Mouse (Mus musculus): ENCODE results near the gene Med19. TPM values are rescaled to one million over a fixed set of nuclear protein-coding genes. Genes with fewer than 3 reads are reported as not detected.

Gene Med19
- polyA plus RNA-seq, 1 experiment from 2014 or later = 34.0 TPM

- H3K36me3 ChIP-seq = peaks cover 4% of the 10 kb centered on the region; the same call in 1 of the 2 replicates
- 69% methylated on average over 5 of the region's 5 CpGs for WGBS
- H3K9me3 ChIP-seq (replicated peaks) = no peaks in the 10 kb centered on the region
- no peak overlapping the region for H3K4me2 ChIP-seq (replicated peaks)
- no peak for ATAC-seq (ENCODE audit: insufficient number of reproducible peaks, low FRiP score, low TSS enrichment, low read depth)
- H3K9ac ChIP-seq = no peak overlapping the region
- peak overlapping the region; percentile 68; the same call in 1 of the 2 replicates for H3K27ac ChIP-seq (replicated peaks)
- H3K4me3 ChIP-seq (replicated peaks) = no peak overlapping the region
- no peaks in the 10 kb centered on the region for H3K27me3 ChIP-seq
- peaks cover 10% of the 10 kb centered on the region; the same call in 1 of the 2 replicates for H3K4me1 ChIP-seq
These were observed 26.1 kb downstream of the Med19 start for GRCm38 (mm10) chr2:84704329-84704728.

- no peak for ATAC-seq (ENCODE audit: insufficient number of reproducible peaks, low FRiP score, low TSS enrichment, low read depth)
- WGBS = 50% methylated on average over 1 of the region's 1 CpGs
- no peak overlapping the region for H3K4me3 ChIP-seq (replicated peaks)
- 0 out of 2 replicates have a peak overlapping the region, but pooled peaks have one; percentile 12 for H3K4me2 ChIP-seq (replicated peaks)
- peak overlapping the region; percentile 77; the same call in 1 of the 2 replicates for H3K27ac ChIP-seq (replicated peaks)
- H3K9me3 ChIP-seq (replicated peaks) = no peaks in the 10 kb centered on the region
- no peaks in the 10 kb centered on the region for H3K27me3 ChIP-seq
- no peak overlapping the region for H3K9ac ChIP-seq
- H3K36me3 ChIP-seq = peaks cover 10% of the 10 kb centered on the region
- H3K4me1 ChIP-seq = peaks cover 10% of the 10 kb centered on the region; the same call in 1 of the 2 replicates
These were observed 27.1 kb downstream of the Med19 start for GRCm38 (mm10) chr2:84705295-84705694.

- no peak for ATAC-seq (ENCODE audit: insufficient number of reproducible peaks, low FRiP score, low TSS enrichment, low read depth)
- Histone ChIP-seq H3K4me3 (replicated peaks) (no peak overlapping the region), H3K4me1 (peaks cover 10% of the 10 kb centered on the region; the same call in 1 of the 2 replicates), H3K4me2 (replicated peaks) (no peak overlapping the region), H3K27me3 (no peaks in the 10 kb centered on the region), H3K27ac (replicated peaks) (no peak overlapping the region), H3K9ac (no peak overlapping the region), H3K36me3 (peaks cover 15% of the 10 kb centered on the region), H3K9me3 (replicated peaks) (no peaks in the 10 kb centered on the region)
- WGBS = 43% methylated on average over 1 of the region's 1 CpGs
These were observed 29.3 kb downstream of the Med19 start for GRCm38 (mm10) chr2:84707523-84707922.

GRCm38 (mm10) chr2:84711898-84712297 is 33.7 kb downstream of the Med19 start:
- no peaks in the 10 kb centered on the region for H3K27me3 ChIP-seq
- no peak overlapping the region for H3K4me3 ChIP-seq (replicated peaks)
- no peak overlapping the region for H3K9ac ChIP-seq
- H3K9me3 ChIP-seq (replicated peaks) = no peaks in the 10 kb centered on the region
- WGBS = 79% methylated on average over 2 of the region's 2 CpGs
- no peak overlapping the region for H3K27ac ChIP-seq (replicated peaks)
- H3K36me3 ChIP-seq = peaks cover 15% of the 10 kb centered on the region
- ATAC-seq (ENCODE audit: insufficient number of reproducible peaks, low FRiP score, low TSS enrichment, low read depth) = no peak
- H3K4me1 ChIP-seq = peaks cover 18% of the 10 kb centered on the region; the same call in 1 of the 2 replicates
- H3K4me2 ChIP-seq (replicated peaks) = no peak overlapping the region

- peak overlapping the region; percentile 98 for H3K27ac ChIP-seq (replicated peaks)
- H3K9ac ChIP-seq = peak overlapping the region; percentile 90
- ATAC-seq (ENCODE audit: insufficient number of reproducible peaks, low FRiP score, low TSS enrichment, low read depth) = no peak
- H3K4me3 ChIP-seq (replicated peaks) = peak overlapping the region; percentile 98
- peak overlapping the region; percentile 74 for H3K4me2 ChIP-seq (replicated peaks)
- H3K36me3 ChIP-seq = peaks cover 12% of the 10 kb centered on the region
- H3K9me3 ChIP-seq (replicated peaks) = no peaks in the 10 kb centered on the region
- under 1% methylated on average over 26 of the region's 26 CpGs for WGBS
- peaks cover 11% of the 10 kb centered on the region; the same call in 1 of the 2 replicates for H3K4me1 ChIP-seq
- H3K27me3 ChIP-seq = no peaks in the 10 kb centered on the region
These were observed 36.2 kb downstream of the Med19 start for GRCm38 (mm10) chr2:84714422-84714810.

- no peaks in the 10 kb centered on the region for H3K27me3 ChIP-seq
- peaks cover 8% of the 10 kb centered on the region for H3K36me3 ChIP-seq
- H3K4me2 ChIP-seq (replicated peaks) = peak within 1 kb of the TSS; percentile 74
- peak; percentile 95 for ATAC-seq (ENCODE audit: insufficient number of reproducible peaks, low FRiP score, low TSS enrichment, low read depth)
- peak within 1 kb of the TSS; percentile 98 for H3K4me3 ChIP-seq (replicated peaks)
- peaks cover 11% of the 10 kb centered on the region; the same call in 1 of the 2 replicates for H3K4me1 ChIP-seq
- no peaks in the 10 kb centered on the region for H3K9me3 ChIP-seq (replicated peaks)
- peak within 1 kb of the TSS; percentile 90 for H3K9ac ChIP-seq
- H3K27ac ChIP-seq (replicated peaks) = peak within 1 kb of the TSS; percentile 98
- under 1% methylated on average over 107 of the region's 107 CpGs for WGBS
These were observed 36.8 kb downstream of the Med19 start, which contains the start of gene Zdhhc5 for GRCm38 (mm10) chr2:84714811-84715561. TSS of gene Zdhhc5 (minus strand) at chr2:84715180.

- WGBS = under 1% methylated on average over 33 of the region's 33 CpGs
- Histone ChIP-seq H3K36me3 (peaks cover under 1% of the 10 kb centered on the region), H3K27me3 (no peaks in the 10 kb centered on the region), H3K4me3 (replicated peaks) (peak overlapping the region; percentile 98), H3K4me1 (peaks cover 11% of the 10 kb centered on the region; the same call in 1 of the 2 replicates), H3K9me3 (replicated peaks) (no peaks in the 10 kb centered on the region), H3K9ac (peak overlapping the region; percentile 63), H3K27ac (replicated peaks) (peak overlapping the region; percentile 98), H3K4me2 (replicated peaks) (peak overlapping the region; percentile 74)
- peak; percentile 96 for ATAC-seq (ENCODE audit: insufficient number of reproducible peaks, low FRiP score, low TSS enrichment, low read depth)
These were observed 37.6 kb downstream of the Med19 start for GRCm38 (mm10) chr2:84715562-84716361.

GRCm38 (mm10) chr2:84716423-84717355 is 38.5 kb downstream of the Med19 start:
- peak overlapping the region; percentile 74 for H3K4me2 ChIP-seq (replicated peaks)
- H3K4me3 ChIP-seq (replicated peaks) = peak overlapping the region; percentile 98
- no peaks in the 10 kb centered on the region for H3K27me3 ChIP-seq
- H3K4me1 ChIP-seq = peaks cover 11% of the 10 kb centered on the region; the same call in 1 of the 2 replicates
- H3K9me3 ChIP-seq (replicated peaks) = no peaks in the 10 kb centered on the region
- WGBS = 25% methylated on average over 9 of the region's 9 CpGs
- H3K9ac ChIP-seq = peak overlapping the region; percentile 63; the same call in 1 of the 2 replicates
- H3K27ac ChIP-seq (replicated peaks) = peak overlapping the region; percentile 98
- peaks cover 4% of the 10 kb centered on the region; the same call in 1 of the 2 replicates for H3K36me3 ChIP-seq
- ATAC-seq (ENCODE audit: insufficient number of reproducible peaks, low FRiP score, low TSS enrichment, low read depth) = no peak

- H3K9ac ChIP-seq = no peak overlapping the region
- H3K36me3 ChIP-seq = peaks cover 9% of the 10 kb centered on the region; the same call in 1 of the 2 replicates
- no peaks in the 10 kb centered on the region for H3K27me3 ChIP-seq
- 92% methylated on average over 4 of the region's 4 CpGs for WGBS
- H3K4me1 ChIP-seq = peaks cover 11% of the 10 kb centered on the region; the same call in 1 of the 2 replicates
- H3K27ac ChIP-seq (replicated peaks) = no peak overlapping the region
- ATAC-seq (ENCODE audit: insufficient number of reproducible peaks, low FRiP score, low TSS enrichment, low read depth) = no peak
- H3K4me2 ChIP-seq (replicated peaks) = no peak overlapping the region
- H3K9me3 ChIP-seq (replicated peaks) = no peaks in the 10 kb centered on the region
- no peak overlapping the region for H3K4me3 ChIP-seq (replicated peaks)
These were observed 39.2 kb downstream of the Med19 start for GRCm38 (mm10) chr2:84717357-84717756.

GRCm38 (mm10) chr2:84720718-84721117 is 42.5 kb downstream of the Med19 start:
- ATAC-seq (ENCODE audit: insufficient number of reproducible peaks, low FRiP score, low TSS enrichment, low read depth) = no peak
- Histone ChIP-seq H3K4me3 (replicated peaks) (no peak overlapping the region), H3K4me2 (replicated peaks) (no peak overlapping the region), H3K9me3 (replicated peaks) (no peaks in the 10 kb centered on the region), H3K27me3 (no peaks in the 10 kb centered on the region), H3K36me3 (peaks cover 24% of the 10 kb centered on the region), H3K4me1 (peaks cover 8% of the 10 kb centered on the region; the same call in 1 of the 2 replicates), H3K27ac (replicated peaks) (no peak overlapping the region), H3K9ac (no peak overlapping the region)
- 85% methylated on average over 2 of the region's 2 CpGs for WGBS

Measured in embryonic facial prominence, embryonic 15.5 days (tissue).